Mouse (Mus musculus) Muller cell, postnatal 12 days (primary cell): ENCODE data around the gene 2700049A03Rik.
"Not testable (repeated sequence)": the region's sequence is repeated elsewhere in the genome, so short reads cannot be mapped to it uniquely, and the experiment has no call there.

ENCODE experiments used
- DNase-seq: peaks from one replicate; pipeline ENCODE4 v3.0.0-alpha.2; 2015; ENCODE audit errors: inconsistent ontology term

Gene 2700049A03Rik

GRCm38 (mm10) chr12:71136130-71136973 is at the start of gene 2700049A03Rik, which contains the start of gene Timm9:
Gene 2700049A03Rik, plus strand, starts transcription at chr12:71136848.
Gene Timm9, minus strand, starts transcription at chr12:71136684.
- peak; percentile 97 for DNase-seq

- DNase-seq, result not testable (repeated sequence)
These were observed 32.4 kb upstream of the 2700049A03Rik start for GRCm38 (mm10) chr12:71104275-71104674.

GRCm38 (mm10) chr12:71107216-71107771 is 29.4 kb upstream of the 2700049A03Rik start:
- DNase-seq, result no peak

- DNase-seq, result peak; percentile 18
These were observed 25.3 kb upstream of the 2700049A03Rik start, which contains the start of gene Tomm20l for GRCm38 (mm10) chr12:71111331-71111730. Gene Tomm20l, plus strand, starts transcription at chr12:71111428.

GRCm38 (mm10) chr12:71113074-71113473 is 23.6 kb upstream of the 2700049A03Rik start:
- no peak for DNase-seq

- DNase-seq, result peak; percentile 69
These were observed 22.9 kb upstream of the 2700049A03Rik start for GRCm38 (mm10) chr12:71113675-71114288.

GRCm38 (mm10) chr12:71116411-71116810 is 20.2 kb upstream of the 2700049A03Rik start:
- peak; percentile 30 for DNase-seq

- no peak for DNase-seq
These were observed 13.9 kb upstream of the 2700049A03Rik start for GRCm38 (mm10) chr12:71122731-71123130.

GRCm38 (mm10) chr12:71123286-71123685 is 13.4 kb upstream of the 2700049A03Rik start:
- no peak for DNase-seq

- DNase-seq, result no peak
These were observed 1.1 kb upstream of the 2700049A03Rik start for GRCm38 (mm10) chr12:71135581-71135980.

GRCm38 (mm10) chr12:71136974-71137491 is 385 bp downstream of the 2700049A03Rik start:
- DNase-seq, result peak; percentile 93

- peak; percentile 38 for DNase-seq
These were observed 1.0 kb downstream of the 2700049A03Rik start for GRCm38 (mm10) chr12:71137686-71138085.

GRCm38 (mm10) chr12:71139258-71139828 is 2.7 kb downstream of the 2700049A03Rik start:
- no peak for DNase-seq

GRCm38 (mm10) chr12:71141189-71141588 is 4.5 kb downstream of the 2700049A03Rik start:
- no peak for DNase-seq

- peak; percentile 25 for DNase-seq
These were observed 11.0 kb downstream of the 2700049A03Rik start for GRCm38 (mm10) chr12:71147641-71148040.

GRCm38 (mm10) chr12:71148801-71149200 is 12.2 kb downstream of the 2700049A03Rik start:
- DNase-seq, result no peak

- no peak for DNase-seq
These were observed 12.8 kb downstream of the 2700049A03Rik start for GRCm38 (mm10) chr12:71149456-71149855.

- DNase-seq, result no peak
These were observed 13.5 kb downstream of the 2700049A03Rik start for GRCm38 (mm10) chr12:71150167-71150566.

- no peak for DNase-seq
These were observed 18.3 kb downstream of the 2700049A03Rik start for GRCm38 (mm10) chr12:71154979-71155378.

GRCm38 (mm10) chr12:71157974-71158373 is 21.3 kb downstream of the 2700049A03Rik start:
- DNase-seq, result no peak

- no peak for DNase-seq
These were observed 27.8 kb downstream of the 2700049A03Rik start for GRCm38 (mm10) chr12:71164410-71164809.

- no peak for DNase-seq
These were observed 33.3 kb downstream of the 2700049A03Rik start for GRCm38 (mm10) chr12:71169911-71170310.
